Mouse (Mus musculus): Measurements from ENCODE around the gene Adss. TPM values are rescaled to one million over a fixed set of nuclear protein-coding genes. Genes with fewer than 3 reads are reported as not detected.
A peak's percentile ranks its signal among the peaks of the same experiment; 100 is the strongest.

Adss gene
- polyA plus RNA-seq, 1 experiment from 2014 or later: 55.9 TPM

- WGBS: 54% methylated on average over 1 of the region's 1 CpGs
- Histone ChIP-seq H3K4me3 (no peak overlapping the region), H3K27ac (no peak overlapping the region), H3K4me2 (no peak overlapping the region), H3K27me3 (no peaks in the 10 kb centered on the region), H3K9me3 (peaks cover 22% of the 10 kb centered on the region), H3K4me1 (no peaks in the 10 kb centered on the region), H3K36me3 (no peaks in the 10 kb centered on the region), H3K9ac (no peak overlapping the region)
- ATAC-seq (ENCODE audit: borderline replicate concordance, extremely low read depth, low FRiP score, low TSS enrichment): no peak
These were observed 42.8 kb downstream of the Adss start for GRCm38 (mm10) chr1:177753496-177753895.

GRCm38 (mm10) chr1:177747869-177748540 is 48.3 kb downstream of the Adss start:
- Histone ChIP-seq H3K4me2 (no peak overlapping the region), H3K27me3 (no peaks in the 10 kb centered on the region), H3K4me3 (no peak overlapping the region), H3K9ac (no peak overlapping the region), H3K9me3 (peaks cover 22% of the 10 kb centered on the region), H3K27ac (no peak overlapping the region), H3K4me1 (no peaks in the 10 kb centered on the region), H3K36me3 (no peaks in the 10 kb centered on the region)
- no peak for ATAC-seq (ENCODE audit: borderline replicate concordance, extremely low read depth, low FRiP score, low TSS enrichment)
- WGBS: 91% methylated on average over 6 of the region's 6 CpGs

DNA sequence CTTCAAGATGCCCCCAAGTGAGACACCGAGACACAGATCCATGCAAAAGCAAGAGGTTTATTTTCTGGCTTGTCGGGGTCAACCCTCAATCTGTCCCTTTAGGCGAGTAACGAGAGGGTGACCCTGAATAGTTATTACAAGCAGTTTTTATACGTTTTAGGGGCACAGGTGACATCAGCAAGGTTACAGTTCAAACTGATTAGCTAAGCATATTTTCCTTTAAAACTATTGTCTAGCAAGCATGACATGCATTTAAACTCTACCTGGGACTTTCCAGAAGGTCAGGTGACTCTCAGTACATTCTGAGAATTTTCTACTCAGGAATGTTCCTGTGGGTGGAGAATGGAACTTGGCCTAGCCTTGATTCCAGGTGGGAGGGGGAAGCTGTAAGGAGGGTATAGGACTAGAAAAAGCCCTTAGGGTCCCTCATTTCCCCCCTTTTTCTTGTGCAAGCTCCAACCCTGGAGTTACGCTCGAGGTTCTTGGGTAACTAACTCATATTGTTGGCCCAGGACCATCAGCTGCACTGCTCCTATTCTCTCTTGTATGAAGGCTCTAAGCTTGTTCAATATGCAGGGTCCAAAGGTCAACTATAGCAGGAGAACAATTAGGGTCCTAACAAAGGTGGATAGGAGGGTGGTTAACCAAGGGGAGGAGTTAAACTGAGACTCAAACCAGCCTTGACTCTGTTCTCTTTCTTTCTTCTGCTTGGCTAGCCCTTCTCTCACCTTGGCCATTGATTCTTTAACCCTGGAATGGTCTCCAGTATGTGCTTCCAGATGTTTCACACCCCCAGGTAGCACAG is 51.6 kb downstream of the Adss start:
- no peaks in the 10 kb centered on the region for H3K27me3 ChIP-seq
- H3K27ac ChIP-seq: no peak overlapping the region
- no peak for ATAC-seq (ENCODE audit: borderline replicate concordance, extremely low read depth, low FRiP score, low TSS enrichment)
- H3K4me2 ChIP-seq: no peak overlapping the region
- no peak overlapping the region for H3K9ac ChIP-seq
- 74% methylated on average over 7 of the region's 7 CpGs for WGBS
- no peaks in the 10 kb centered on the region for H3K36me3 ChIP-seq
- H3K9me3 ChIP-seq: 0 out of 2 replicates have a peak, but pooled peaks cover 7% of the 10 kb centered on the region
- no peaks in the 10 kb centered on the region for H3K4me1 ChIP-seq
- no peak overlapping the region for H3K4me3 ChIP-seq

DNA sequence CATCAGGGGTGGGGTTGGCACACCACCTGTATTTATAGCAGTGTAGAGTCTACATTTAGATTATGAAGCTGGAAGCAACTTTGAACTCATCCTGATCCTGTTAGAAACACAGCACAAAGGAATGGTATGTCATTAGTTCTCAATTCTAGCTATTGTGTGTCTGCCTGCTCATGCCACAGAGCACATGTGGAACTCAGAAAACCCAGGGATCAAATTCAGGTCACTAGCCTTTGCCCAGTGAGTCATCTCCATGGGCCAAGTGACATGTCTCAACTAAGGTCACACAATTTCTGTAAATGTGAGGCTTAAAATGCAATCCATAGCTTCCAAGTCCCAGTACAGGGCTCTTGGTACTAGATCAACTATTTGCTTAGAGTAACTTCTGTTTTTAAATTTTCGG is 54.2 kb downstream of the Adss start:
- Histone ChIP-seq H3K4me3 (no peak overlapping the region), H3K36me3 (no peaks in the 10 kb centered on the region), H3K4me2 (no peak overlapping the region), H3K9ac (no peak overlapping the region), H3K4me1 (no peaks in the 10 kb centered on the region), H3K27ac (no peak overlapping the region), H3K9me3 (no peaks in the 10 kb centered on the region), H3K27me3 (no peaks in the 10 kb centered on the region)
- 68% methylated on average over 1 of the region's 1 CpGs for WGBS
- no peak for ATAC-seq (ENCODE audit: borderline replicate concordance, extremely low read depth, low FRiP score, low TSS enrichment)

DNA sequence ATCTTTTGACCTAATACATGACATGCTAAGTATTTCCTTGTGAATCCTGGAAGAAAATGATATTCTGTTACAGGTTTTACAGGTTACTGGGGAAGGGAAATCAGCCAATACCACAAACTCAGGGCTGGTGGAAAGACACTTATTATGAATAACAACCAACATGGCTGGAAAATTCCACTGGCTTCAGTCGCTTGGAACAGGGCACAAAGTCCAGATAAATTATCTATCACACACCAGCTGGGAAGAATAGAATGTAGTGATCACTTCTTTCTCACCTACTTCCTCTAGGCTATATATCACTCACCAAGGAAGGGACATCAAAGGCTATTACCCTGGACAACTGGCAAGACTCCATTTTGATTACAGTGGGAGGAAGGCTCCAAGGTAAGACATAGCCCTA is 55.6 kb downstream of the Adss start:
- Histone ChIP-seq H3K4me3 (no peak overlapping the region), H3K4me2 (no peak overlapping the region), H3K4me1 (no peaks in the 10 kb centered on the region), H3K27me3 (no peaks in the 10 kb centered on the region), H3K27ac (no peak overlapping the region), H3K9ac (no peak overlapping the region), H3K9me3 (no peaks in the 10 kb centered on the region), H3K36me3 (no peaks in the 10 kb centered on the region)
- WGBS: 66% methylated on average over 1 of the region's 1 CpGs
- ATAC-seq (ENCODE audit: borderline replicate concordance, extremely low read depth, low FRiP score, low TSS enrichment): no peak

DNA sequence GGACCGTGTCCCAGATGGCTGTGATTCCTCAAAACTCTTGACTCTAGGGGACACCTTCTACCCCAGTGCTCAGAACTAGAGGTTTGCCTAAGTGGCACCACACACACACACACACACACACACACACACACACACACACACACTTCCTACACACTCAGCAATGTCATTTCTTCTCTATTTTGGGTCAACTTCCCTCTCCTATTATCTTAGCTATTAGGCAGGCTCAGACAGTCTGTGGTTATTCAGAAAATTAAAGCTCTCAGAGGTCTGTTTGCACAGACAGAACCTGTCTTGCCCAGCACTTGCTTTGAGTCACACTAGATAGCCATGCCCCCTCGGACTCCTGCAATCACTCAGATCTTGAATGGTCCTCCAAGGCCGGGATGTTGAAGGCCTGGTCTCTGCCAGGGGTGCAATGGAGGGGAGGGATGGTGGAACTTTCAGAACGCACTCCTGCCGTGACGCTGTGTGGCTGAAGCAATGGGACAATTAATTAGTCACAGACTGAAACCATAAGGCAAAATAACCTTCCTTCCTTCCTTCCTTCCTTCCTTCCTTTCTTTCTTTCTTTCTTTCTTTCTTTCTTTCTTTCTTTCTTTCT is 58.7 kb downstream of the Adss start:
- 43% methylated on average over 6 of the region's 6 CpGs for WGBS
- Histone ChIP-seq H3K9me3 (no peaks in the 10 kb centered on the region), H3K4me2 (no peak overlapping the region), H3K4me3 (no peak overlapping the region), H3K36me3 (no peaks in the 10 kb centered on the region), H3K4me1 (no peaks in the 10 kb centered on the region), H3K27ac (no peak overlapping the region), H3K9ac (no peak overlapping the region), H3K27me3 (no peaks in the 10 kb centered on the region)
- no peak for ATAC-seq (ENCODE audit: borderline replicate concordance, extremely low read depth, low FRiP score, low TSS enrichment)

GRCm38 (mm10) chr1:177731973-177732372 is 64.3 kb downstream of the Adss start:
- Histone ChIP-seq H3K36me3 (no peaks in the 10 kb centered on the region), H3K9me3 (no peaks in the 10 kb centered on the region), H3K9ac (no peak overlapping the region), H3K4me1 (no peaks in the 10 kb centered on the region), H3K4me3 (no peak overlapping the region), H3K27ac (no peak overlapping the region), H3K4me2 (no peak overlapping the region), H3K27me3 (no peaks in the 10 kb centered on the region)
- ATAC-seq (ENCODE audit: borderline replicate concordance, extremely low read depth, low FRiP score, low TSS enrichment): no peak
- 81% methylated on average over 3 of the region's 3 CpGs for WGBS

- no peaks in the 10 kb centered on the region; the same call in 1 of the 2 replicates for H3K4me1 ChIP-seq
- H3K4me3 ChIP-seq: no peak within 1 kb of the TSS
- no peaks in the 10 kb centered on the region for H3K9me3 ChIP-seq
- H3K4me2 ChIP-seq: no peak within 1 kb of the TSS
- no peaks in the 10 kb centered on the region for H3K36me3 ChIP-seq
- no peaks in the 10 kb centered on the region for H3K27me3 ChIP-seq
- H3K27ac ChIP-seq: peak within 1 kb of the TSS; percentile 24; the same call in 1 of the 2 replicates
- ATAC-seq (ENCODE audit: borderline replicate concordance, extremely low read depth, low FRiP score, low TSS enrichment): no peak
- 56% methylated on average over 11 of the region's 11 CpGs for WGBS
- no peak within 1 kb of the TSS for H3K9ac ChIP-seq
These were observed 67.0 kb downstream of the Adss start, which contains the start of gene 1700016C15Rik for GRCm38 (mm10) chr1:177729043-177730024. 1700016C15Rik (plus strand) TSS chr1:177729814.

- Histone ChIP-seq H3K27me3 (no peaks in the 10 kb centered on the region), H3K4me1 (no peaks in the 10 kb centered on the region; the same call in 1 of the 2 replicates), H3K27ac (peak overlapping the region; percentile 60), H3K36me3 (no peaks in the 10 kb centered on the region), H3K4me3 (no peak overlapping the region), H3K9ac (no peak overlapping the region), H3K4me2 (no peak overlapping the region), H3K9me3 (no peaks in the 10 kb centered on the region)
- no peak for ATAC-seq (ENCODE audit: borderline replicate concordance, extremely low read depth, low FRiP score, low TSS enrichment)
- 74% methylated on average over 3 of the region's 3 CpGs for WGBS
These were observed 68.3 kb downstream of the Adss start for GRCm38 (mm10) chr1:177727883-177728525.

DNA sequence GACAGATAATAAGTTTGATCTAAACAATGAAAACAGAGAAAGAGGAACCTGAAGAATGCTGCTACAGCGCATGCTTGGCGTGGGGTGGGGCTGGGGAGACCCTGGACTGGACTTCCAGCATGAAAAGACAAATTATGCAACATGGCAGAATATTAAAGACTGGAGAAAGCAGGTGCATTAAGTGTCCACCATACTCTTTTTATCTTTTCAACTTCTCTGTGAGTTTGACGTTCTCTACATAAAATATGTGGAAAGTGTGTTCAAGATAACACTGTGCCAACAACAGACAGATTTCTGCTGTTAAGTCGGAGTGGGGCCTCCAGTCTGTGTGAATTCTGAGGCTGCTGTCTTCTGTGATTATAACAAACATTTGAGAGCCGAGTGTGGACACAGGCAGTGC is 69.4 kb downstream of the Adss start:
- H3K36me3 ChIP-seq: no peaks in the 10 kb centered on the region
- H3K27ac ChIP-seq: peak overlapping the region; percentile 60
- ATAC-seq (ENCODE audit: borderline replicate concordance, extremely low read depth, low FRiP score, low TSS enrichment): no peak
- no peaks in the 10 kb centered on the region; the same call in 1 of the 2 replicates for H3K4me1 ChIP-seq
- no peaks in the 10 kb centered on the region for H3K9me3 ChIP-seq
- WGBS: 31% methylated on average over 5 of the region's 5 CpGs
- H3K9ac ChIP-seq: no peak overlapping the region
- H3K4me2 ChIP-seq: no peak overlapping the region
- no peaks in the 10 kb centered on the region for H3K27me3 ChIP-seq
- no peak overlapping the region for H3K4me3 ChIP-seq

GRCm38 (mm10) chr1:177723786-177724185 is 72.5 kb downstream of the Adss start:
- H3K9me3 ChIP-seq: no peaks in the 10 kb centered on the region
- no peak overlapping the region for H3K4me3 ChIP-seq
- H3K4me2 ChIP-seq: no peak overlapping the region
- 61% methylated on average over 4 of the region's 4 CpGs for WGBS
- no peaks in the 10 kb centered on the region for H3K27me3 ChIP-seq
- no peaks in the 10 kb centered on the region; the same call in 1 of the 2 replicates for H3K4me1 ChIP-seq
- no peak overlapping the region for H3K27ac ChIP-seq
- no peak overlapping the region for H3K9ac ChIP-seq
- H3K36me3 ChIP-seq: no peaks in the 10 kb centered on the region
- ATAC-seq (ENCODE audit: borderline replicate concordance, extremely low read depth, low FRiP score, low TSS enrichment): no peak
